Mouse (Mus musculus): ENCODE measurements around the gene Gp5. TPM values are rescaled to one million over a fixed set of nuclear protein-coding genes. Genes with fewer than 3 reads are reported as not detected.

The Gp5 gene
- polyA plus RNA-seq, 1 experiment from 2014 or later = 0.32 TPM

DNA sequence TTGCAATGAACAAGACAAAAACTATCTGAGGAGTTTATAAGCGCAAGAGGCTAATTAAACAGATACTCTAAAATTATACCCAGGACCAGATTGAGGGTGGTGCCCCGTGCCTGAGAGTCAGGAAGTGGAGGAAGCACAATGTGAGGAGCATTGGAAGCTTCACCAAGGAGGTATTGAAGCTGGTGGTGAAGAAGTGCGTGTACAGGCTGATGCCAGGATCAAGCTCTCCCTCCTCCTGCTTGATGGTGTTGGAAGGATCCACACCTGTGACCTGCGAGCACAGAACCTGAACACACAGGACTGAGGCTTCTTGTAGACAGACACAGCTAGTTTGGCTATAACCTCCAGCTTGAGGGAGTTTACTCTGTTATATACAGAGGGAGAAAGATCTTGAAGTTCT, 4.5 kb downstream of the Gp5 start:
- Histone ChIP-seq H3K36me3 (ENCODE audit: control insufficient read depth, insufficient read depth, low read length) (no peaks in the 10 kb centered on the region), H3K27ac (replicated peaks; ENCODE audit: low read depth, low read length) (no peak overlapping the region), H3K4me3 (ENCODE audit: low read depth, low read length) (no peak overlapping the region), H3K9ac (ENCODE audit: low read depth, low read length) (no peak overlapping the region), H3K27me3 (replicated peaks; ENCODE audit: control insufficient read depth, insufficient read depth, low read length) (peaks cover 54% of the 10 kb centered on the region), H3K4me2 (ENCODE audit: low read depth, low read length) (no peak overlapping the region), H3K9me3 (ENCODE audit: control insufficient read depth, low read length) (no peaks in the 10 kb centered on the region), H3K4me1 (ENCODE audit: control insufficient read depth, insufficient read depth, low read length) (peaks cover 10% of the 10 kb centered on the region; the same call in 1 of the 2 replicates)
- 86% methylated on average over 4 of the region's 4 CpGs for WGBS
- DNase-seq (ENCODE audit: low spot score) = no peak
- no peak for ATAC-seq (ENCODE audit: low read depth)

GRCm38 (mm10) chr16:30304236-30304635, 6.3 kb downstream of the Gp5 start:
- DNase-seq (ENCODE audit: low spot score) = no peak
- Histone ChIP-seq H3K4me2 (ENCODE audit: low read depth, low read length) (no peak overlapping the region), H3K9me3 (ENCODE audit: control insufficient read depth, low read length) (no peaks in the 10 kb centered on the region), H3K27me3 (replicated peaks; ENCODE audit: control insufficient read depth, insufficient read depth, low read length) (peaks cover 37% of the 10 kb centered on the region), H3K9ac (ENCODE audit: low read depth, low read length) (no peak overlapping the region), H3K4me3 (ENCODE audit: low read depth, low read length) (no peak overlapping the region), H3K4me1 (ENCODE audit: control insufficient read depth, insufficient read depth, low read length) (peaks cover 2% of the 10 kb centered on the region; the same call in 1 of the 2 replicates), H3K36me3 (ENCODE audit: control insufficient read depth, insufficient read depth, low read length) (no peaks in the 10 kb centered on the region), H3K27ac (replicated peaks; ENCODE audit: low read depth, low read length) (no peak overlapping the region)
- 65% methylated on average over 5 of the region's 5 CpGs for WGBS
- ATAC-seq (ENCODE audit: low read depth) = no peak

DNA sequence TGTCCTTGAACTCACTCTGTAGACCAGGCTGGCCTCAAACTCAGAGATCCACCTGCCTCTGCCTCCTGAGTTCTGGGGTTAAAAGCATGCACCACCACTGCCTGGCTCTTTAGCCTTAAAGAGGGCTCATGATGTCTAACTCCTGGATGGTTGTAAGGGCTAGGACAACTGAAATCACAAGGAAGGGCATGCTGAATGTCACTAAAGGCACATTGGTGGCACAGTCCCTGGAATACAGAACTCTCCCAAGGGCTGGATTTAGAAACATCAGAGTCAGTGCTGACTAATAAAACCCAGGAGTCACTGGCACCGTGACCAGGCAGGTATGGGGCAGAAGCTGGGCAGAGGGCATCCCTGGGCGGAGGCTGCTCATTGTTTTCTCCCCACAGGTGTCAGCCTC, 7.2 kb downstream of the Gp5 start:
- WGBS = 79% methylated on average over 2 of the region's 2 CpGs
- Histone ChIP-seq H3K27me3 (replicated peaks; ENCODE audit: control insufficient read depth, insufficient read depth, low read length) (peaks cover 29% of the 10 kb centered on the region), H3K9ac (ENCODE audit: low read depth, low read length) (no peak overlapping the region), H3K9me3 (ENCODE audit: control insufficient read depth, low read length) (no peaks in the 10 kb centered on the region), H3K36me3 (ENCODE audit: control insufficient read depth, insufficient read depth, low read length) (no peaks in the 10 kb centered on the region), H3K27ac (replicated peaks; ENCODE audit: low read depth, low read length) (no peak overlapping the region), H3K4me1 (ENCODE audit: control insufficient read depth, insufficient read depth, low read length) (no peaks in the 10 kb centered on the region), H3K4me2 (ENCODE audit: low read depth, low read length) (no peak overlapping the region), H3K4me3 (ENCODE audit: low read depth, low read length) (no peak overlapping the region)
- DNase-seq (ENCODE audit: low spot score) (no peak), ATAC-seq (ENCODE audit: low read depth) (no peak)

DNA sequence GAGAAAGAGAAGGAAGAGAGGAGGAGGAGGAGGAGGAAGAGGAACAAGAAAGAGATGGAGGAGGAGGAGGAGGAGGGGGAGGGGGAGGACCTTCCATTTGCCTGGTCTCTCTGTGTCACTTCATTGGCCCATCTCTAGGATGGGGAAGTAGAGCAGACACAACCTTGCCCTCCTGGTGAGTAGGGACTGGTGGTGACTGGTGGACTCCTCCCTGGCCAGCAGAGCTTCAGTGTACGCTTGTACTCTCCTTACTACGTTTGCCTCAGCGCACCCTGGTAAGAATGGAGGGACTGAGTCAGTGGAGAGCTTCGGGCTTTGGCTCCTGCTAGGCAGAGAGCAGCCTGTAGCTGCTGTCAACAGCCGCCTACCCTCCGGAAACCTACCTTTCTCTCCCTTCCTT, 7.9 kb downstream of the Gp5 start:
- Histone ChIP-seq H3K27ac (replicated peaks; ENCODE audit: low read depth, low read length) (no peak overlapping the region), H3K4me2 (ENCODE audit: low read depth, low read length) (no peak overlapping the region), H3K9me3 (ENCODE audit: control insufficient read depth, low read length) (no peaks in the 10 kb centered on the region), H3K27me3 (replicated peaks; ENCODE audit: control insufficient read depth, insufficient read depth, low read length) (peaks cover 21% of the 10 kb centered on the region), H3K4me1 (ENCODE audit: control insufficient read depth, insufficient read depth, low read length) (no peaks in the 10 kb centered on the region), H3K36me3 (ENCODE audit: control insufficient read depth, insufficient read depth, low read length) (no peaks in the 10 kb centered on the region), H3K9ac (ENCODE audit: low read depth, low read length) (no peak overlapping the region), H3K4me3 (ENCODE audit: low read depth, low read length) (no peak overlapping the region)
- ATAC-seq (ENCODE audit: low read depth) (no peak), DNase-seq (ENCODE audit: low spot score) (no peak)
- 79% methylated on average over 6 of the region's 6 CpGs for WGBS

DNA sequence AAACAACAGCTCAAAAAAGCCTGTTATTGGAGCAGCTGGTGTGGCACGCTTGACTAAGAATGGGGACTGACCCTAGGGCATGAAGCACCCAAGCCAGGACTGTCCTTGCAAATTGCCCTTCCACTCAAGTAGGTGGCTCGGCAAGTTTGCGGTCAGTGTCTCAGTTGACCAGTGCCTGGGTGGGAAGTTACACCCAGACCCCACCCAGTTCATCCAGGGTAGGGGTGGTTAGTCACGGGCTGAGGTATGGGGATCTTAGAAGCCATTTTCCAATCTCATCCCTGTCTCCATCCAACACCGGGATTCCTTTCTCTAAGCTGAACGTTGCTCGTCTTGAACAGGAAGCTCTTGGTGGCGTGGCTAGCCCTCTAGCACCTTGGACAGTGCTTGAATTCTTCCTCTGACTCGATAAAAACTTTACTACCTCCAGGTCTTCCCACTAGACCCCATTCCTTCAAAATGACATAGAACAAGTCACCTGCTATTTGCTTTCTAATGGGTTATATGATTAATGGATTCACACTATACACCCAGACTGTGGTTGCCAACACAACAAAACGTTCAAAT, 10.8 kb downstream of the Gp5 start:
- H3K9me3 ChIP-seq (ENCODE audit: control insufficient read depth, low read length) = no peaks in the 10 kb centered on the region
- no peak overlapping the region for H3K9ac ChIP-seq (ENCODE audit: low read depth, low read length)
- ATAC-seq (ENCODE audit: low read depth) = no peak
- H3K4me2 ChIP-seq (ENCODE audit: low read depth, low read length) = no peak overlapping the region
- no peaks in the 10 kb centered on the region for H3K36me3 ChIP-seq (ENCODE audit: control insufficient read depth, insufficient read depth, low read length)
- DNase-seq (ENCODE audit: low spot score) = no peak
- 58% methylated on average over 9 of the region's 10 CpGs for WGBS
- H3K27ac ChIP-seq (replicated peaks; ENCODE audit: low read depth, low read length) = no peak overlapping the region
- H3K4me1 ChIP-seq (ENCODE audit: control insufficient read depth, insufficient read depth, low read length) = no peaks in the 10 kb centered on the region
- no peaks in the 10 kb centered on the region for H3K27me3 ChIP-seq (replicated peaks; ENCODE audit: control insufficient read depth, insufficient read depth, low read length)
- no peak overlapping the region for H3K4me3 ChIP-seq (ENCODE audit: low read depth, low read length)

DNA sequence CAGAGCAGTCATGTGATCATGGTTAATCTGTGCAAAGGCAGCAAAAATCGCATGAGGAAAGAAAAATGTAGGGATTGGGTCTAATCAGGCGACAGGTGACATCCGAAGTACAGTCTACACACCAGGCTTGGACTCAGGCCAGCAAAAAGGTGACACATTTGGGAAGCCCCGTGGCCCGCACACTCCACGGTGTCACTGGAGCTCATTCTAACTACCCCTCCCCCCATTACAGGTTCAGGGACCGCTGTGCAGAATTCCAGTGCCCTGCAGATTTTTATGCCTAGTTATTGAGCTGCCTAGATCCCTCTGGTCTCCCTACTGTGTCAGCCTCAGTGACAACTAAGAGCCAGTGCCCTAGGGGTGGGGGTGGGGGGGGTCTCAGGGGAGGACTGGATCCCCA, 13.1 kb downstream of the Gp5 start:
- Histone ChIP-seq H3K9me3 (ENCODE audit: control insufficient read depth, low read length) (no peaks in the 10 kb centered on the region), H3K9ac (ENCODE audit: low read depth, low read length) (no peak overlapping the region), H3K4me3 (ENCODE audit: low read depth, low read length) (no peak overlapping the region), H3K27me3 (replicated peaks; ENCODE audit: control insufficient read depth, insufficient read depth, low read length) (no peaks in the 10 kb centered on the region), H3K4me2 (ENCODE audit: low read depth, low read length) (no peak overlapping the region), H3K27ac (replicated peaks; ENCODE audit: low read depth, low read length) (no peak overlapping the region), H3K4me1 (ENCODE audit: control insufficient read depth, insufficient read depth, low read length) (no peaks in the 10 kb centered on the region), H3K36me3 (ENCODE audit: control insufficient read depth, insufficient read depth, low read length) (no peaks in the 10 kb centered on the region)
- WGBS = 81% methylated on average over 7 of the region's 7 CpGs
- DNase-seq (ENCODE audit: low spot score) (no peak), ATAC-seq (ENCODE audit: low read depth) (no peak)

DNA sequence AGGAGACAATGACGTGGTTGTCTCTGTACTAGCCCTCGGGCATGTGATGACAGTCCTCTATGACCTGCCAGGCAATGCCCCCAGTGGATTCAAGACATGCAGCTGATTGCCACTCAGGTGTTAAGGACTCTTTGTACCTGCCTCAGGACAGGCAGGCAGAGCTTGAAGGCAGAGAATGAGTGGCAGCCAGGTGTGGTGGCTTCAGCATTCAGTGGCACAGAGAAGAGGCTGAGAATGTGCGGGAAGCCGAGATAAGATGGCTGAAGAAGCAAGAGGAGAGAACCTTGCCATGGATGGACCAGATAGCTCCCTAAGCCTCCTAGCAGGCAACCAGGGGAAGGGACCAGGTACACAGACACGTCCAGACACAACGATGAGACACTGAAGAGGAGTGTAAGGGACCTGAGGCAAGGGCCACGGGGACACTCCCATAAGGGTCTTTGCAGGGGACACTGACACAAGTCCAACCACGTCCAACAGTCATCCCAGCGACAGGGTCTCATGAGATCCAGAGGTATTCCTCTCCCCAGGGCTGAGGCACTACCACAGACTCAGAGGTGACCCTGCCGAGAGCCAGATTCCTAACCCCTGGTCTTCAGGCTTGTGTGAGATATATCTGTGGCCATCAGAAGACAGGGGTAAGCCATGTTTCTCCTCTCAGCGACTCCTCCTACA, 13.8 kb downstream of the Gp5 start:
- H3K9ac ChIP-seq (ENCODE audit: low read depth, low read length) = no peak overlapping the region
- no peak overlapping the region for H3K27ac ChIP-seq (replicated peaks; ENCODE audit: low read depth, low read length)
- no peaks in the 10 kb centered on the region for H3K9me3 ChIP-seq (ENCODE audit: control insufficient read depth, low read length)
- H3K27me3 ChIP-seq (replicated peaks; ENCODE audit: control insufficient read depth, insufficient read depth, low read length) = no peaks in the 10 kb centered on the region
- no peak overlapping the region for H3K4me2 ChIP-seq (ENCODE audit: low read depth, low read length)
- no peaks in the 10 kb centered on the region for H3K4me1 ChIP-seq (ENCODE audit: control insufficient read depth, insufficient read depth, low read length)
- no peak for ATAC-seq (ENCODE audit: low read depth)
- 86% methylated on average over 11 of the region's 11 CpGs for WGBS
- no peaks in the 10 kb centered on the region for H3K36me3 ChIP-seq (ENCODE audit: control insufficient read depth, insufficient read depth, low read length)
- no peak for DNase-seq (ENCODE audit: low spot score)
- no peak overlapping the region for H3K4me3 ChIP-seq (ENCODE audit: low read depth, low read length)

- DNase-seq (ENCODE audit: low spot score) (no peak), ATAC-seq (ENCODE audit: low read depth) (no peak)
- Histone ChIP-seq H3K4me2 (ENCODE audit: low read depth, low read length) (no peak overlapping the region), H3K9me3 (ENCODE audit: control insufficient read depth, low read length) (no peaks in the 10 kb centered on the region), H3K4me3 (ENCODE audit: low read depth, low read length) (no peak overlapping the region), H3K27ac (replicated peaks; ENCODE audit: low read depth, low read length) (no peak overlapping the region), H3K27me3 (replicated peaks; ENCODE audit: control insufficient read depth, insufficient read depth, low read length) (no peaks in the 10 kb centered on the region), H3K4me1 (ENCODE audit: control insufficient read depth, insufficient read depth, low read length) (no peaks in the 10 kb centered on the region), H3K36me3 (ENCODE audit: control insufficient read depth, insufficient read depth, low read length) (no peaks in the 10 kb centered on the region), H3K9ac (ENCODE audit: low read depth, low read length) (no peak overlapping the region)
- 82% methylated on average over 7 of the region's 7 CpGs for WGBS
Measured at GRCm38 (mm10) chr16:30295106-30295505, 15.5 kb downstream of the Gp5 start.

- Histone ChIP-seq H3K4me2 (ENCODE audit: low read depth, low read length) (no peak overlapping the region), H3K27ac (replicated peaks; ENCODE audit: low read depth, low read length) (no peak overlapping the region), H3K4me3 (ENCODE audit: low read depth, low read length) (no peak overlapping the region), H3K9ac (ENCODE audit: low read depth, low read length) (no peak overlapping the region), H3K4me1 (ENCODE audit: control insufficient read depth, insufficient read depth, low read length) (no peaks in the 10 kb centered on the region), H3K9me3 (ENCODE audit: control insufficient read depth, low read length) (no peaks in the 10 kb centered on the region), H3K27me3 (replicated peaks; ENCODE audit: control insufficient read depth, insufficient read depth, low read length) (no peaks in the 10 kb centered on the region), H3K36me3 (ENCODE audit: control insufficient read depth, insufficient read depth, low read length) (no peaks in the 10 kb centered on the region)
- ATAC-seq (ENCODE audit: low read depth) (no peak), DNase-seq (ENCODE audit: low spot score) (no peak)
- WGBS = 77% methylated on average over 6 of the region's 6 CpGs
Measured at GRCm38 (mm10) chr16:30290436-30290835, 20.1 kb downstream of the Gp5 start.

Measured in embryonic facial prominence, embryonic 14.5 days (tissue).